9 mouse cellular contexts compared by ENCODE assay signal in the genomic region with DNA sequence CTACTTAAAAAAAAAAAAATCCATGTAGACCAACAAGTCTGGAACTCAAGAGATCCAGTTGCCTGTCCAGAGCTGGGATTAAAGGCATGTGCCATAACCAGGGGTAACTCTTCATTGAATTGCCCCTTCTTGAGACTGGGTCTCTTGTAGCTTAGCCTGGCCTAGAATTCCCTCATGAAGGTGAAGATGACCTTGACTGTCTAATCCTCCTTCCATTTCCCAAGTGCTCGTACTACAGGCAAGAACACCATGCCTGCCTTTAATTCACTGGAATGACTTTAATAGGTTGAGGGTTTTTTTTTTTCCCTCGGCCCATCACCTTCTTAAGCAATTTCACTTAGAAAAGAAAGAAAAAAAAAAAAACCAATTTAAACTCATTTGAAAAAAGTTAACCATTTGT. TPM values are rescaled to one million over a fixed set of nuclear protein-coding genes. Genes with fewer than 3 reads are reported as not detected.
DNase-seq lines count a peak whose midpoint lies in the region; ATAC-seq and TF ChIP-seq lines count a peak whose summit lies in the region.
"Had no signal": no experiment of that assay in that cellular context is flagged by ENCODE, and none has a peak within 500 bp of the region (broad histone marks: within the 10 kb centered on the region; RNA-seq: fewer than 3 reads in every experiment).

No protein-coding gene starts in this region.

- no peak for TF ChIP-seq RAD21 in CH12.LX (IDR thresholded peaks at IDR 0.05; ENCODE audit: low read depth, low read length)

- in situ Hi-C loops in CH12.LX (cut with MboI; ENCODE audit: low pct_ligation_motif_present, low pct_unique_long_range_greater_than_20kb, low sequenced_read_pairs) = no loop called here

- no peak for TF ChIP-seq POLR2A in CH12.LX (IDR thresholded peaks at IDR 0.05; ENCODE audit: low read depth, low read length)

- WGBS in heart, embryonic 11.5 days (ENCODE audit: insufficient replicate concordance) = 38% methylated on average over 2 of the region's 2 CpGs
- 50% methylated on average over 2 of the region's 2 CpGs for WGBS in forebrain, embryonic 15.5 days
- 64% methylated on average over 2 of the region's 2 CpGs for WGBS in liver, embryonic 15.5 days (ENCODE audit: insufficient replicate concordance)

- intact Hi-C loops in heart, postnatal 10 days (cut with DNase I) = loop anchor here (5.0 kb wide), 2 partner anchors 132 to 258 kb away; a partner anchor contains a TSS

- TF ChIP-seq CTCF in CH12.LX (conservative IDR thresholded peaks at IDR 0.05 in 1 of 2, IDR thresholded peaks at IDR 0.05 in 1 of 2; ENCODE audit: low read depth in 2 of 2, low read length in 2 of 2) = no peak

- H3K27me3 ChIP-seq in heart, embryonic 11.5 days (ENCODE audit: control insufficient read depth, insufficient read depth, low read length) = no peaks in the 10 kb centered on the region
- H3K27me3 ChIP-seq in CH12.LX (replicated peaks) = no peaks in the 10 kb centered on the region
- no peaks in the 10 kb centered on the region for H3K27me3 ChIP-seq in forebrain, embryonic 15.5 days
- H3K27me3 ChIP-seq in liver, embryonic 15.5 days = no peaks in the 10 kb centered on the region

- H3K9me3 ChIP-seq in heart, embryonic 11.5 days (replicated peaks; ENCODE audit: control insufficient read depth, low read length) = no peaks in the 10 kb centered on the region
- no peaks in the 10 kb centered on the region for H3K9me3 ChIP-seq in CH12.LX (replicated peaks; ENCODE audit: low read length)
- no peaks in the 10 kb centered on the region for H3K9me3 ChIP-seq in forebrain, embryonic 15.5 days
- no peaks in the 10 kb centered on the region for H3K9me3 ChIP-seq in liver, embryonic 15.5 days (replicated peaks)

- no peak for ATAC-seq in heart, embryonic 11.5 days (replicated peaks; ENCODE audit: insufficient number of reproducible peaks, low FRiP score, low TSS enrichment)
- ATAC-seq in forebrain, embryonic 15.5 days (replicated peaks) = no peak
- no peak for ATAC-seq in liver, embryonic 15.5 days (ENCODE audit: insufficient read depth)

- dilution Hi-C loops in CH12.LX (cut with MboI; ENCODE audit: extremely low pct_ligation_motif_present, extremely low pct_unique_long_range_greater_than_20kb, low sequenced_read_pairs) = no loop called here

- TF ChIP-seq EP300 in CH12.LX (IDR thresholded peaks at IDR 0.05; ENCODE audit: low read length) = no peak

- H3K36me3 ChIP-seq in heart, embryonic 11.5 days (ENCODE audit: control insufficient read depth, insufficient read depth, low read length) = no peaks in the 10 kb centered on the region
- H3K36me3 ChIP-seq in CH12.LX (replicated peaks in 1 of 2; ENCODE audit: control insufficient read depth in 1 of 2, insufficient read depth in 1 of 2, low read length in 1 of 2) = no peaks in the 10 kb centered on the region
- no peaks in the 10 kb centered on the region for H3K36me3 ChIP-seq in forebrain, embryonic 15.5 days
- no peaks in the 10 kb centered on the region for H3K36me3 ChIP-seq in liver, embryonic 15.5 days (replicated peaks)

- H3K4me3 ChIP-seq in heart, embryonic 11.5 days (ENCODE audit: low read depth, low read length) = peak overlapping the region; percentile 99
- H3K4me3 ChIP-seq in CH12.LX (replicated peaks in 1 of 3; ENCODE audit: low read depth in 2 of 3, low read length in 2 of 3, poor library complexity in 1 of 3) = peak overlapping the region in 2 of 3 experiments; percentile 68 to 74
- H3K4me3 ChIP-seq in forebrain, embryonic 15.5 days = peak overlapping the region; percentile 87
- peak overlapping the region; percentile 97; the same call in 1 of the 2 replicates for H3K4me3 ChIP-seq in liver, embryonic 15.5 days (replicated peaks)

- H3K4me1 ChIP-seq in heart, embryonic 11.5 days (ENCODE audit: control insufficient read depth, insufficient read depth, low read length) = peaks cover 12% of the 10 kb centered on the region
- H3K4me1 ChIP-seq in CH12.LX (ENCODE audit: control insufficient read depth in 1 of 2, insufficient read depth in 2 of 2) = peaks cover 2 to 27% of the 10 kb centered on the region in 2 experiments; a peak in 3 of 4 replicates
- peaks cover 32% of the 10 kb centered on the region for H3K4me1 ChIP-seq in forebrain, embryonic 15.5 days
- H3K4me1 ChIP-seq in liver, embryonic 15.5 days (replicated peaks) = peaks cover 46% of the 10 kb centered on the region

- H3K27ac ChIP-seq in heart, embryonic 11.5 days (ENCODE audit: low read depth, low read length) = peak overlapping the region; percentile 99; the same call in 1 of the 2 replicates
- H3K27ac ChIP-seq in CH12.LX (ENCODE audit: insufficient read depth, low read depth) = no peak overlapping the region
- H3K27ac ChIP-seq in forebrain, embryonic 15.5 days (replicated peaks) = no peak overlapping the region
- H3K27ac ChIP-seq in liver, embryonic 15.5 days (replicated peaks) = peak overlapping the region; percentile 35

- H3K4me2 ChIP-seq in heart, embryonic 11.5 days = peak overlapping the region; percentile 83
- H3K4me2 ChIP-seq in CH12.LX (ENCODE audit: insufficient read depth, low read depth, poor library complexity, severe bottlenecking) = peak overlapping the region; percentile 60
- H3K4me2 ChIP-seq in forebrain, embryonic 15.5 days (replicated peaks) = peak overlapping the region; percentile 94
- peak overlapping the region; percentile 99 for H3K4me2 ChIP-seq in liver, embryonic 15.5 days

- no peak for DNase-seq in heart, postnatal 10 days
- no peak for DNase-seq in CH12.LX (ENCODE audit: extremely low read depth)
- DNase-seq in gastrocnemius, postnatal 10 days = no peak
- no peak for DNase-seq in embryo, embryonic 11 days
- DNase-seq in frontal cortex, adult 2 months (ENCODE audit: extremely low spot score in 1 of 2, low spot score in 1 of 2) = no peak
- DNase-seq: cerebellum, adult 8-10 months had no signal

- H3K9ac ChIP-seq in heart, embryonic 11.5 days (ENCODE audit: low read depth, low read length) = no peak overlapping the region
- peak overlapping the region; percentile 92; the same call in 1 of the 2 replicates for H3K9ac ChIP-seq in CH12.LX (ENCODE audit: insufficient read depth, low read depth)
- H3K9ac ChIP-seq in forebrain, embryonic 15.5 days (replicated peaks) = no peak overlapping the region
- H3K9ac ChIP-seq in liver, embryonic 15.5 days = no peak overlapping the region; the same call in 1 of the 2 replicates

- 0 out of 2 replicates have a peak, but pooled peaks cover 4% of the 10 kb centered on the region for H3K79me2 ChIP-seq in CH12.LX (replicated peaks; ENCODE audit: control insufficient read depth, extremely low read depth, insufficient read depth, poor library complexity, severe bottlenecking)

TF ChIP-seq in CH12.LX, 34 proteins besides CTCF, POLR2A, EP300 and RAD21:
- TF ChIP-seq SIN3A (IDR thresholded peaks at IDR 0.05; ENCODE audit: low read length) (peak; percentile 10; the same call in 1 of the 2 replicates), MAX (IDR thresholded peaks at IDR 0.05; ENCODE audit: low read length) (no peak)

RNA-seq across cellular contexts. Expression of a gene that starts 0.7 kb away (rescaled TPM):
- polyA plus RNA-seq in heart, embryonic 11.5 days (2014; fragmentation: Nextera tagmentation; extraction: Ambion mirVana) = 76.9 and 80.6 TPM in 2 replicates
- total RNA-seq in heart, postnatal 10 days (2021) = 100 to 1,000 TPM; 173 to 177 TPM
- total RNA-seq in CH12.LX (2012; rRNA removed) (8.3 and 8.5 TPM in 2 replicates), CH12.LX (2014; rRNA removed) (5.9 and 7.7 TPM in 2 replicates)
- 40.5 and 58.4 TPM in 2 replicates for polyA plus RNA-seq in CH12.LX (2012; ENCODE audit: insufficient read length, low read depth)
- 67.2 and 80.1 TPM in 2 replicates for polyA plus RNA-seq in forebrain, embryonic 15.5 days (2015; fragmentation: Nextera tagmentation; extraction: Ambion mirVana)
- 20.4 and 23.0 TPM in 2 replicates for polyA plus RNA-seq in liver, embryonic 15.5 days (2015; fragmentation: Nextera tagmentation; extraction: Ambion mirVana)
- total RNA-seq in gastrocnemius, postnatal 10 days (2021) = 100 to 1,000 TPM; 127 to 152 TPM
- 153 TPM in 2 replicates for polyA plus RNA-seq in frontal cortex, adult 2 months (2012; rRNA removed)

RNA-seq across cellular contexts. Expression of a gene that starts 50.0 kb away (rescaled TPM):
- polyA plus RNA-seq in heart, embryonic 11.5 days (2014; fragmentation: Nextera tagmentation; extraction: Ambion mirVana) = 23.9 and 30.7 TPM in 2 replicates
- total RNA-seq in heart, postnatal 10 days (2021) = 10 to 100 TPM; 28.2 to 35.2 TPM
- total RNA-seq in CH12.LX (2012; rRNA removed) (23.7 and 27.4 TPM in 2 replicates), CH12.LX (2014; rRNA removed) (29.0 and 33.3 TPM in 2 replicates)
- polyA plus RNA-seq in CH12.LX (2012; ENCODE audit: insufficient read length, low read depth) = 28.0 and 29.8 TPM in 2 replicates
- polyA plus RNA-seq in forebrain, embryonic 15.5 days (2015; fragmentation: Nextera tagmentation; extraction: Ambion mirVana) = 51.1 and 55.4 TPM in 2 replicates
- polyA plus RNA-seq in liver, embryonic 15.5 days (2015; fragmentation: Nextera tagmentation; extraction: Ambion mirVana) = 22.1 and 27.5 TPM in 2 replicates
- 10 to 100 TPM; 24.2 to 26.2 TPM for total RNA-seq in gastrocnemius, postnatal 10 days (2021)
- 46.7 and 52.9 TPM in 2 replicates for polyA plus RNA-seq in frontal cortex, adult 2 months (2012; rRNA removed)

RNA-seq across cellular contexts. Expression of a gene that starts 50.1 kb away (rescaled TPM):
- 1.1 and 1.5 TPM in 2 replicates for polyA plus RNA-seq in heart, embryonic 11.5 days (2014; fragmentation: Nextera tagmentation; extraction: Ambion mirVana)
- 10 to 100 TPM; 13.7 to 16.0 TPM for total RNA-seq in heart, postnatal 10 days (2021)
- total RNA-seq in CH12.LX (2012; rRNA removed) (2.2 and 4.2 TPM in 2 replicates), CH12.LX (2014; rRNA removed) (2.4 and 2.7 TPM in 2 replicates)
- polyA plus RNA-seq in CH12.LX (2012; ENCODE audit: insufficient read length, low read depth) = 2.1 and 2.7 TPM in 2 replicates
- polyA plus RNA-seq in forebrain, embryonic 15.5 days (2015; fragmentation: Nextera tagmentation; extraction: Ambion mirVana) = 1.0 and 1.1 TPM in 2 replicates
- polyA plus RNA-seq in liver, embryonic 15.5 days (2015; fragmentation: Nextera tagmentation; extraction: Ambion mirVana) = 3.2 and 4.0 TPM in 2 replicates
- total RNA-seq in gastrocnemius, postnatal 10 days (2021) = 1 to 10 TPM; 5.6 to 6.1 TPM
- 3.8 and 3.9 TPM in 2 replicates for polyA plus RNA-seq in frontal cortex, adult 2 months (2012; rRNA removed)

Comparison
In these comparisons a context has a peak if more than half of its experiments do, and no peak if none do; other contexts are left out.
1. H3K27ac ChIP-seq: peak in heart, embryonic 11.5 days (single experiment) and liver, embryonic 15.5 days (single experiment); none in CH12.LX (single experiment) and forebrain, embryonic 15.5 days (single experiment).
2. Peak in every context shown above with its lines, with median percentiles within 50 percentile points of each other: H3K4me2 ChIP-seq and H3K4me3 ChIP-seq.